Mouse (Mus musculus): ENCODE results near the gene Lrp6. TPM values are rescaled to one million over a fixed set of nuclear protein-coding genes. Genes with fewer than 3 reads are reported as not detected.

The Lrp6 gene
- polyA plus RNA-seq, 1 experiment from 2014 or later: 20.6 TPM

DNA sequence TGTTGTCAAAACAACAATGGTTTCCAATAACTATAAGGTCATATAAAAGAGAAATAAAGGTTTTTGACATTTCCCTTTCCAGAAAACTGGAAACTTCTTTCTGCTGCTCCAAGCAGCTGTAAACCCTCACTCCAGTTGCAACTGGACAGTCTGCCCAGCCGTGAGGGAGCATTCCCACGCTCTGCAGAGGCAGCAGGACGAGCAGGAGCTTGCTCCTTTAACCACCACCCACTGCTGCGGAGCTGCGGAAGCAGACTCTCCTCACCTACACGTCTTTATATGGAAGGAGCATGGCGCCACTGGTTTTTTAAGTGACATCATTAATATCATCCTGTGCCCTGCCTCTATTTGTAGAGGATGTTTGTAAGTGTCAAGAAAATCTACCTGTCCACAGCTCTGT, 64.4 kb downstream of the Lrp6 start:
- H3K4me2 ChIP-seq: no peak overlapping the region; the same call in 1 of the 2 replicates
- H3K27me3 ChIP-seq (ENCODE audit: control insufficient read depth, insufficient read depth, low read length): no peaks in the 10 kb centered on the region
- H3K9me3 ChIP-seq (replicated peaks; ENCODE audit: control insufficient read depth, low read length): no peaks in the 10 kb centered on the region
- no peak overlapping the region for H3K9ac ChIP-seq (ENCODE audit: low read depth, low read length)
- H3K27ac ChIP-seq (ENCODE audit: low read depth, low read length): no peak overlapping the region
- WGBS (ENCODE audit: insufficient replicate concordance): 53% methylated on average over 7 of the region's 7 CpGs
- ATAC-seq (replicated peaks; ENCODE audit: insufficient number of reproducible peaks, low FRiP score, low TSS enrichment): no peak
- no peak overlapping the region for H3K4me3 ChIP-seq (ENCODE audit: low read depth, low read length)
- peaks cover 3% of the 10 kb centered on the region; the same call in 1 of the 2 replicates for H3K36me3 ChIP-seq (ENCODE audit: control insufficient read depth, insufficient read depth, low read length)
- peaks cover 36% of the 10 kb centered on the region for H3K4me1 ChIP-seq (ENCODE audit: control insufficient read depth, insufficient read depth, low read length)

- H3K27me3 ChIP-seq (ENCODE audit: control insufficient read depth, insufficient read depth, low read length): no peaks in the 10 kb centered on the region
- peaks cover 28% of the 10 kb centered on the region for H3K4me1 ChIP-seq (ENCODE audit: control insufficient read depth, insufficient read depth, low read length)
- no peak overlapping the region for H3K9ac ChIP-seq (ENCODE audit: low read depth, low read length)
- WGBS (ENCODE audit: insufficient replicate concordance): 46% methylated on average over 10 of the region's 10 CpGs
- peaks cover 3% of the 10 kb centered on the region; the same call in 1 of the 2 replicates for H3K36me3 ChIP-seq (ENCODE audit: control insufficient read depth, insufficient read depth, low read length)
- no peak for ATAC-seq (replicated peaks; ENCODE audit: insufficient number of reproducible peaks, low FRiP score, low TSS enrichment)
- no peak overlapping the region for H3K4me3 ChIP-seq (ENCODE audit: low read depth, low read length)
- H3K27ac ChIP-seq (ENCODE audit: low read depth, low read length): no peak overlapping the region
- no peak overlapping the region for H3K4me2 ChIP-seq
- H3K9me3 ChIP-seq (replicated peaks; ENCODE audit: control insufficient read depth, low read length): no peaks in the 10 kb centered on the region
Measured at GRCm38 (mm10) chr6:134500381-134501162, 66.2 kb downstream of the Lrp6 start.

GRCm38 (mm10) chr6:134499089-134499488, 67.7 kb downstream of the Lrp6 start:
- 75% methylated on average over 2 of the region's 2 CpGs for WGBS (ENCODE audit: insufficient replicate concordance)
- Histone ChIP-seq H3K36me3 (ENCODE audit: control insufficient read depth, insufficient read depth, low read length) (peaks cover 3% of the 10 kb centered on the region; the same call in 1 of the 2 replicates), H3K4me2 (no peak overlapping the region), H3K27me3 (ENCODE audit: control insufficient read depth, insufficient read depth, low read length) (no peaks in the 10 kb centered on the region), H3K4me1 (ENCODE audit: control insufficient read depth, insufficient read depth, low read length) (peaks cover 28% of the 10 kb centered on the region), H3K4me3 (ENCODE audit: low read depth, low read length) (no peak overlapping the region), H3K27ac (ENCODE audit: low read depth, low read length) (no peak overlapping the region), H3K9ac (ENCODE audit: low read depth, low read length) (no peak overlapping the region), H3K9me3 (replicated peaks; ENCODE audit: control insufficient read depth, low read length) (no peaks in the 10 kb centered on the region)
- no peak for ATAC-seq (replicated peaks; ENCODE audit: insufficient number of reproducible peaks, low FRiP score, low TSS enrichment)

GRCm38 (mm10) chr6:134498518-134498917, 68.2 kb downstream of the Lrp6 start:
- Histone ChIP-seq H3K4me3 (ENCODE audit: low read depth, low read length) (no peak overlapping the region), H3K27me3 (ENCODE audit: control insufficient read depth, insufficient read depth, low read length) (no peaks in the 10 kb centered on the region), H3K9ac (ENCODE audit: low read depth, low read length) (no peak overlapping the region), H3K4me2 (no peak overlapping the region), H3K36me3 (ENCODE audit: control insufficient read depth, insufficient read depth, low read length) (peaks cover 3% of the 10 kb centered on the region; the same call in 1 of the 2 replicates), H3K4me1 (ENCODE audit: control insufficient read depth, insufficient read depth, low read length) (peaks cover 28% of the 10 kb centered on the region), H3K27ac (ENCODE audit: low read depth, low read length) (no peak overlapping the region), H3K9me3 (replicated peaks; ENCODE audit: control insufficient read depth, low read length) (no peaks in the 10 kb centered on the region)
- ATAC-seq (replicated peaks; ENCODE audit: insufficient number of reproducible peaks, low FRiP score, low TSS enrichment): no peak

GRCm38 (mm10) chr6:134494828-134495698, 71.7 kb downstream of the Lrp6 start:
- Histone ChIP-seq H3K4me1 (ENCODE audit: control insufficient read depth, insufficient read depth, low read length) (peaks cover 11% of the 10 kb centered on the region), H3K4me3 (ENCODE audit: low read depth, low read length) (no peak overlapping the region), H3K27ac (ENCODE audit: low read depth, low read length) (no peak overlapping the region), H3K4me2 (no peak overlapping the region), H3K36me3 (ENCODE audit: control insufficient read depth, insufficient read depth, low read length) (peaks cover 3% of the 10 kb centered on the region; the same call in 1 of the 2 replicates), H3K27me3 (ENCODE audit: control insufficient read depth, insufficient read depth, low read length) (no peaks in the 10 kb centered on the region), H3K9ac (ENCODE audit: low read depth, low read length) (no peak overlapping the region), H3K9me3 (replicated peaks; ENCODE audit: control insufficient read depth, low read length) (no peaks in the 10 kb centered on the region)
- ATAC-seq (replicated peaks; ENCODE audit: insufficient number of reproducible peaks, low FRiP score, low TSS enrichment): no peak
- 77% methylated on average over 8 of the region's 8 CpGs for WGBS (ENCODE audit: insufficient replicate concordance)

- Histone ChIP-seq H3K27me3 (ENCODE audit: control insufficient read depth, insufficient read depth, low read length) (no peaks in the 10 kb centered on the region), H3K4me1 (ENCODE audit: control insufficient read depth, insufficient read depth, low read length) (peaks cover 14% of the 10 kb centered on the region), H3K9ac (ENCODE audit: low read depth, low read length) (no peak overlapping the region), H3K4me3 (ENCODE audit: low read depth, low read length) (no peak overlapping the region), H3K27ac (ENCODE audit: low read depth, low read length) (no peak overlapping the region), H3K4me2 (peak overlapping the region; percentile 11), H3K9me3 (replicated peaks; ENCODE audit: control insufficient read depth, low read length) (no peaks in the 10 kb centered on the region), H3K36me3 (ENCODE audit: control insufficient read depth, insufficient read depth, low read length) (peaks cover 7% of the 10 kb centered on the region)
- 44% methylated on average over 9 of the region's 9 CpGs for WGBS (ENCODE audit: insufficient replicate concordance)
- ATAC-seq (replicated peaks; ENCODE audit: insufficient number of reproducible peaks, low FRiP score, low TSS enrichment): no peak
Measured at GRCm38 (mm10) chr6:134489637-134490036, 77.1 kb downstream of the Lrp6 start.

DNA sequence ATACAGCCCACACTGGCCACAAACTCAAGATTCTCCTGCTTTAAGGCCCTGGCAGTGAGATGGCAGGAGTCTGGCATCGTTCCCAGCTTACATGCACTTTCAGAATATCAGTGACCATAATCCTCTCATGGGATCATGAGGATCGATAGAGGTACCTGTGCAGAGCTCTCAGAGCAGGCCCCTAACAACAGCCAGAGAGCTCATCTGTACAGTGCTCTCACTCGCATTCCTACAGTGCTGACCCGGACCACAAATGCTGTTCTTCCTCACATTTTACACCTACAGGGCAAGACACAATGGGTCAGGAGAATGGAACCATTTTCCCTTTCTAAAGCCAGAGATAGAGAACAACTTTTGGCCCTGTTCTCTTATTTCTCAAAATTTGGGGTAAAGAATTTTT, 77.6 kb downstream of the Lrp6 start:
- 94% methylated on average over 4 of the region's 4 CpGs for WGBS (ENCODE audit: insufficient replicate concordance)
- Histone ChIP-seq H3K27ac (ENCODE audit: low read depth, low read length) (no peak overlapping the region), H3K9ac (ENCODE audit: low read depth, low read length) (no peak overlapping the region), H3K4me3 (ENCODE audit: low read depth, low read length) (no peak overlapping the region), H3K27me3 (ENCODE audit: control insufficient read depth, insufficient read depth, low read length) (no peaks in the 10 kb centered on the region), H3K36me3 (ENCODE audit: control insufficient read depth, insufficient read depth, low read length) (peaks cover 7% of the 10 kb centered on the region), H3K4me2 (no peak overlapping the region), H3K9me3 (replicated peaks; ENCODE audit: control insufficient read depth, low read length) (no peaks in the 10 kb centered on the region), H3K4me1 (ENCODE audit: control insufficient read depth, insufficient read depth, low read length) (peaks cover 14% of the 10 kb centered on the region)
- no peak for ATAC-seq (replicated peaks; ENCODE audit: insufficient number of reproducible peaks, low FRiP score, low TSS enrichment)

- no peaks in the 10 kb centered on the region for H3K27me3 ChIP-seq (ENCODE audit: control insufficient read depth, insufficient read depth, low read length)
- no peak overlapping the region for H3K27ac ChIP-seq (ENCODE audit: low read depth, low read length)
- H3K36me3 ChIP-seq (ENCODE audit: control insufficient read depth, insufficient read depth, low read length): peaks cover 11% of the 10 kb centered on the region
- H3K9ac ChIP-seq (ENCODE audit: low read depth, low read length): no peak overlapping the region
- WGBS (ENCODE audit: insufficient replicate concordance): 88% methylated on average over 9 of the region's 9 CpGs
- no peaks in the 10 kb centered on the region for H3K9me3 ChIP-seq (replicated peaks; ENCODE audit: control insufficient read depth, low read length)
- peaks cover 9% of the 10 kb centered on the region; the same call in 1 of the 2 replicates for H3K4me1 ChIP-seq (ENCODE audit: control insufficient read depth, insufficient read depth, low read length)
- H3K4me2 ChIP-seq: no peak overlapping the region
- no peak overlapping the region for H3K4me3 ChIP-seq (ENCODE audit: low read depth, low read length)
- no peak for ATAC-seq (replicated peaks; ENCODE audit: insufficient number of reproducible peaks, low FRiP score, low TSS enrichment)
Measured at GRCm38 (mm10) chr6:134486318-134486717, 80.4 kb downstream of the Lrp6 start.

Data from heart, embryonic 11.5 days (tissue).